Mouse (Mus musculus): Measurements from ENCODE around the gene Nisch.

Nisch gene

GRCm38 (mm10) chr14:31160196-31161150, 56.3 kb downstream of the Nisch start:
- DNase-seq = no peak

DNA sequence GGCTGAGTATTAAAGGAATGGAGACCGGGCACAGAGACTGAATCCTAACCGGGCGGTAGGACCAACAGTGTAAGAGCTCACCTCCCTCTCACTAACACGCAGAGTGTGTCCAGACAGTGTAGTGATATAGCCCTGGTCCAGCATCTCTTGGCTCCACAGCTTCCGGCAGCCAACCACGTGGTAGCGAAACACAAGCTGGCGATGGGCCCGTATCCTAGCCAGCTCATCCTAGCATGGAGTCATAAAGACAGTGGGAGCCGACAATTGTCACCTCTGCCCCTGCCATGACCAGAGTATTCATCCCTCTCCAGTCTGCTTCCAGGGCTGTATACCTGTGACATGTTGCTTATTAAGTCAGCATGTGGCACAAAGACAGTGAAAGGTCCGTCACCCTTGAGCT, 71.1 kb downstream of the Nisch start:
- DNase-seq = no peak

DNA sequence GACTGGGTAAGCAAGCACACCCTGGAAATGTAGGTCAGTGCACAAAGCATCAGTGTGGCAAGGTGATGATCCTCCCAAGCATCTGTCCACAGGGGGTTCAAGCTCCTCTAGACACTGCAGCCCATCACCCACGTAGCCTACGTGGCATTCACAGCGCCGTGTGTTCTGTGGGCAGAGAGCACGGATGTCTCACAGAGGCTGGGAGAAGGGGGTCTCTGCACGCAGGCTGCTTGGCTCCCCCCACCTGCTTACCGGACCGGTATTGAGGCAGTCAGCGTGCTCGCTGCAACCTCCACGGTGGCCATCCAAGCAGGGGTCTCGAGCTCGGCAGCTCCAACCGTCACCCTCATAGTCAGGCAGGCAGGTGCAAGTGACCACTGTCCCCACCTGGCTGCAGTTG, 75.7 kb downstream of the Nisch start:
- DNase-seq = no peak

GRCm38 (mm10) chr14:31140141-31140540, 76.6 kb downstream of the Nisch start:
- DNase-seq = no peak

DNA sequence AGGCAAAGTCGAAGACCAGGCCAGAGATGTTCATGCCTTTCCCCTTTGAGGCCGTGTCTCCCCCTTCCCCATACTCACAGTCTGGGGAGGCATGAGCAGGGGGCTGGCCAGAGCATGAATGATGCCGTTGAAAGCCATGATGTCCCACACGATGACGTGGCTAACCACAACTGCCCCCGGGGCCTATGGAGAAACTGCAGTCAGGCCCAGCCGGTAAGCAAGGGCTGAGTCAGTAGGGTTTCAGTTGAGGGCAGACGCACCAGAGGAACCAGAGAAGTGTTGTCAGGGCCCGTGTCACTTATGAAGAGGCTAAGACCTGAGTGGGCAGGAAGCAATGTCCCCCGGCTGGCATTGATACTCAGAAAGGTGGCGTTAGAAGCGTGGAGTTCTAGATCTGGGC, 77.1 kb downstream of the Nisch start:
- DNase-seq = no peak

- DNase-seq = no peak
Observed at GRCm38 (mm10) chr14:31138897-31139429, 77.8 kb downstream of the Nisch start.

GRCm38 (mm10) chr14:31138219-31138896, 78.4 kb downstream of the Nisch start:
- no peak for DNase-seq

DNA sequence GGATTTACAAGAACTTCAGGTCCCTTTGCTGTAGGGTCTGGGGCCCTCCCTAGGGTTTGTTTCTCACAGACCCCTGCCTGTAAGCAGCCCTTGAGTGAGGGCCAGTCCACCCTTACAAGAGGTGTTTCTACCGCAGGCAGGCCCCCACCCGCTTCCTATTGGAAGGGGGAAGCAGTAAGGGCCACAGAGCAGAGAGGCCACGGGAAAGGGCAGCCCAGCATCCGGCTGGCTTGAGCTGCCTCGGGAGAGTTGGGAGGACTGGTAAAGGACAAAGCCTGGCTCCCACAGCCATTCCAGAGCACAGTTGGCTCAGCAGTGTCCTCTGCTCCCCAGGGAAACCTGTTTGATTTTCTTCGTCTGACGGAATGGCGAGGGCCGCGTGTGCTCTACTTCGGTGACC, 79.0 kb downstream of the Nisch start:
- no peak for DNase-seq

GRCm38 (mm10) chr14:31137281-31137595, 79.5 kb downstream of the Nisch start:
- DNase-seq = no peak

- no peak for DNase-seq
Observed at GRCm38 (mm10) chr14:31136411-31137280, 80.1 kb downstream of the Nisch start.

GRCm38 (mm10) chr14:31135495-31136410, 81.0 kb downstream of the Nisch start:
- DNase-seq = no peak

DNA sequence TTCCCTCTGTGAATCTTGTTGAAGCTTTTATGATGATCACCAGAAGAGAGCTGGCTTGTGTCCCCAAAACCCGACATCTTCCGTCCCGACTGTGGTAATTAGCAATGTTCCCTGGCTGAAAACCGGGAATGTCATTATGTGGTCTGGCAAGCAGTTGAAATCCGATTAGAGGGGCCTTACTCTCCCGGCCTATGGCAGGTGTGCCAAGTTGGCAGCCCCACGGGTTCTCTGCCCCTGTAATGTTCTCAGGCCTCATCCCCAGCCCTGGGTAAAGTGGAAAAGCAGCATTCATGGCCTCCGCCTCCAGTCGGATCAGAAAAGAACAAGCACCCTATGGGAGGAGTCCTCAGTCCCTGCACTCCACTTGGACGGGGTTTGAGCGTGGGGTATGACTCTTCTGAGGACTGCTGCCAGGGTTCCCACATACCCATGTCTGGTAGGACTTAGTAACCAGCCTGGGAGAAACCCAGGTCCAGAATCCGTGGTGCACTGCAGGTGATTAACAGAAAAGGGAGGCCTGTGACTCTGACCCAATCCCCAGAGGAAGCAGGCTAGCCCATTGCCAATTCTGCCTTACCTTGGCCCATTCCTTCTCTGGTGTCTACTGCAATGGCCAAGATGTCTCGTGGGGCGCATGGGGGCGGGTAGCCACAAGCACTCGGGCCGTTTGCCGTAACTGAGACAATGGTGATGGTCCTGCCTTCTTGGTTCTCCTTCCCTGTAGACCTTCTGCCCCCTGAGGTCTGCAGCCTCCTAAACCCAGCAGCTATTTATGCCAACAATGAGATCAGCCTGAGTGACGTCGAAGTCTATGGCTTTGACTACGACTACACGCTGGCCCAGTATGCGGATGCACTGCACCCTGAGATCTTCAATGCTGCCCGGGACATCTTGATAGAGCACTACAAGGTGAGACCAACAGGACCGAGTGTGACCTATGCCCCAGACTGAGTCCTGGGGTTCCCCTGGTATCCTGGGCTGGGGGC, 82.4 kb downstream of the Nisch start:
- DNase-seq = no peak

DNA sequence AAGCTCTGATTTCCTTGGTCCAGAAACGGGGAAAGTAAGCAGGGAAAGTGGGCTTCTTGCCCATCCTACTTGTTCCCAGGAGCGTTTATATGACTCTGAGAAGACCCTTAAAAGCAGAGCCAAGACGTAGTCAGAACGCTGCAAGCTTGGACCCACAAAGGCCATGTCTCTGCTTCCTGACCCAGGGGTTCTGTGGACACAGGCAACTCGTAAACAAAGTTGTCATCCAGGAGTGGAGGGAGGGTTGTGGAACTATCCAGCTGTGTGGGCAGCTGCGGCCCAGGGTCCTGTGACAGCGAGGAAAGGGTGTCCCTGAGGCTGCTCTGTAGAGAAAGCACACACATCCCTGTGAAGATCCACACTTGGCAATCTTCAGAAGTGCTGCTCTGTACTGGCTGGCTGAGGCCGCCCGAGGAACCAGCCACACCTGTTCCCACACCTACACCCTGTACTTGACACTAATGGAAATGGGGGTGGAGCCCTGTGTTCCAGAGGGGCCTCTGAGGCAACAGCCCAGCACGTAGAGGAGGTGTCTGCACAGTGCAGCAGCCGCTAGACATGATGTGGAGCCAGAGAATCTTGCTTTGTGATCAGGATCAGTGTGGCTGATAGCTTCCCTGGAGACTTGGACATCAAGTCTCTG, 83.6 kb downstream of the Nisch start:
- no peak for DNase-seq

GRCm38 (mm10) chr14:31132491-31132975, 84.2 kb downstream of the Nisch start:
- no peak for DNase-seq

DNA sequence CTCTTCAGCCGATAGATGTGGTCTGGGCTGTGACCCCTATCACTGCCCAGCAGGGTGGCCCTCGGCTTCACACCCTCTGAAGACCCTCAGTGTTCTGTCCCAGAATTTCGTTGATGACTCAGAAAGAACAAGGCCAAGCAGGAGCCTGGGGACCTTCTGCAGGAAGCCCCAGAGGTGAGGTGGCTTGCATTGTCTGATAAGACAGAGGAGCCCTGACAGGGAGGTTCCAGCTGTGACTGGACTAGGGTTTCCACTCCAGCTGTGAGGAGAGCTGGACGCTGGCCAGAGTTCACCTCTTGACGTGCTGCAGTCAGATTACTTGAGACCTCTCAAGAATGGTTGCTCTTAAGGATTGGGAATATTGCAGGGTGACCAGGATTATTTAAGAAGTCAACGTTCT, 84.7 kb downstream of the Nisch start:
- DNase-seq = no peak

DNA sequence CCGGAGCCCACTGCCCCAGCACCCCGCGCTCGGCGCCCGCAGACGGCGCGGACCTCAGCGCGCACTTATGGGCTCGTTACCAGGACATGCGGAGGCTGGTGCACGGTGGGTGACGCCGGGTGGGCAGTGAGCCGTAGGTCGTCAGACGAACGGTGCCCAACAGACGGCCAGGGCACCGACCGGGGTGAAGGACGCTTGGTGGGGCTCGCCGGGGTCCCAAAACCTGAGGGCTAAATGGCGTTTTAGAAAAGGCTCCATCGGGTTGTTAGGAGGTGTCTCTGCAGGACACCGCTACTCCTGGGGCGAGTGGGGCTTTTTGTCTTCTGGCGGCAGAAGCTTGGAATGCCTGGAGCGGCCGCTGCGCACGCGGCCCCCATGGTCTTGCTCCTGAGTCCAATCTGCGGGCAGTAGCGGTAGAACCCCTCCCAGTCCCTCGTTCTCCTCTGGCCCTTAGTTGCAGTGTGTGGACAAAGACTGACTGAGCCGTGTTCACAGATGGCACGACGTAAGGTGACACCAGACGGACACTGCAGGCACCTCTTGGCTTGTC, 85.4 kb downstream of the Nisch start:
- DNase-seq = no peak

DNA sequence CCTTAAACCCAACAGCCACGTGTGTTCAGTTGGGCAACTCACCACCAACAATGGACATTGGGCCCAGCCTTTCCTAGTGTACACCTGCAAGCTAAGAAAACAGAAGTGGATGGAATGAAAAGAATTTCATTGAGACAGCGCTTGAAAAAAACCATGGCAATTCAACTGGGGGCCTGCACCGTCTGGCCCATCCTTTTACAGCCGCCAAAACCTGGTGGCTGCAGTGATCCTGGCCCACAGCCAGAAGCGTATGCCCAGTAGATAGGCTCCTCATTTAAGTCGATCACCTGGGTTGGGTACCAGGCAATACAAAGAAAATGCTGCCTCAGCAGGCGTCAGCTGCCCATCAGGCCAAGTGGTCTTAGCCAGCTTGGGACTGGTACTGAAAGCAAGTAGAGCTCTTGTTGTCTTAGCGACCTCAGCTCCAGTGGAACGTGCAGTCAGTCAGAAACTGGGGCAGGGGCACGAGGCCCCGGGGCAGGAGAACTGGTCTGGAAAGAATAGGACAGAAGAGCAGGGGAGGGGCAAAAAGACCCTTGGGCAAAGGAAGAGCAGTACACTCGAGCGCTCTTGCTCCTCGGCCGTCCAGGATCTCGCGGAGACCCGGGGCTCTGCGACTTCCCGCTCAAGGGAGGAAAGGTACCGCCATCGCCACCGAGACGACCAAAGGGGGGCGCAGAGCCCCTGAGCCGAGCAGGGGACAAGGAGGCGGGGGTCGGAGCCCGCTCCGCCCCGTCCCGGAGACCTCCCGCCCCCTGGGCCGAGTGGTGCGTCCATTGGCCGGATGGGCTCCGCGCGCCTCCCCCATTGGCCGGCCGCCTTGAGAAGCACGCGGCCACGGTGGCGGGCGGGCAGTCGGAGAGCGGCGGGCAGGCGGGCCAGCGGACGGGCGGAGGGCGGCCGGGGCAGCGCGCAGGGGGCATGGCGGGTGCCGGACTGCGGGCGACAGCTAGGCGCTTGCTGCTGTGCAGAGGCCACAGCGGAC, 86.2 kb downstream of the Nisch start, which contains the start of gene Nt5dc2:
Gene Nt5dc2, plus strand, starts transcription at position 818 of the 985 bp plus-strand sequence.
- DNase-seq = no peak
